Mouse (Mus musculus) ZHBTc4 (cell line): ENCODE measurements at regions not wholly inside any gene's neighbourhood (a gene's known extent, or its start where the extent isn't known, plus 50 kb on each side); places are given as distances from the start of the nearest gene placed in this dataset.

Experiments
- DNase-seq: peaks from one replicate; pipeline ENCODE4 v3.0.0-alpha.2; 2011; ENCODE audit warnings: low read depth, low spot score

DNA sequence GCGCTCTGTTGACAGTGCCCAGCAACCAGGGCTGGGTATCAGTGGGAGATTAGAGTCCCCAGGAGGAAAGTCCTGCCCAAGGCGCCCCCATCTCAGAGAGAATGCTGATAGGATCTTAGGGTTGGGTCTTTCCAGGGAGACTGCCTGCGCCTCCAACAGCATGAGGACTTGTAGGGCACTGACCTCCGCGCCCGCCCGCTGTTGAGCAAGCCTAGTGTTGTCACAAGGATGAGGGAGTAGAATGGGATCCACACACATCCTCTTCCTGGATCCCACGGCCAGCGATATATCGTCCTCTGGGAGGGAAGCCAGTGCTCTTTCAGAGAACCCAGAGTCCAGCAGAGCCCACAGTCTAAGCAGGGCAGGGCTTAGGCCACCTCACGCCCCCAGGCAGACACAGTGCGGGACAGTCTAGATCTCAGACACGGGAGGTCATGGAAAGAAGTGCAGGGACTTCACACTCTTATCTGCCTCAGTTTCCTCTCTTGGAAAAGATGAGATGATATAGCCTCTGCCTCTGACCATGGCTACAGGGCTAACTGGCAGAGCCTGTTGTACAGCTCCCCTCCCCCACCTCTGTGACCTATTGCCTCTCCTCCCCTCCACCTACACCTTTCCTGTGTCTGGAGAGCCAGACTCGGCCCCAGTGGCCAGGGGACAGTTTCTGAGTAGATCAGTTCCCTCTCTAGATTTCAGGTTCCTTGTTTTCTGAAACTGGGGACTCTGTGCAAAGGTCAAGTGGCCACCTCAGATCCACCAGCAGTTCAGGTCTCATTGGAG, 52.0 kb upstream of the Dusp5 start:
- DNase-seq, result no peak

DNA sequence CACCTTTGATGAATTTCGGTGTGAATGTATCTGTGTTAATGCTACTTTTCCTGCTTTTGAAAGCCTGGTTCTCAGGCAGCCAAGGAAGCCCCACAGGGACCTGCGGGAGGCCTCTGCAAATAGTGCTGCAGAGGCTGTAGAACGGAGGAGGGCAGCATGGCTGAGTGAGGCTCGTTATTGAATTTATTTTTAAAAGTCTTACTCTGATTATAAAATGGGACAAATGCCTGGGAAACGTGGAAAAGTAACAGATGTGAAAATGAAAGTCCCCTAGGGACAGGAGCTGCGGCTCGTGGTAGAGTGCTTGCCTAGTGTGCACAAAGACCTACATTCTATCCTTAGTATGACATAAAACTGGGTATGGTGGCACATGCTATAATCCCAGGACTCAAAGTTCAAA, 59.7 kb upstream of the Dusp5 start:
- DNase-seq, result no peak

DNA sequence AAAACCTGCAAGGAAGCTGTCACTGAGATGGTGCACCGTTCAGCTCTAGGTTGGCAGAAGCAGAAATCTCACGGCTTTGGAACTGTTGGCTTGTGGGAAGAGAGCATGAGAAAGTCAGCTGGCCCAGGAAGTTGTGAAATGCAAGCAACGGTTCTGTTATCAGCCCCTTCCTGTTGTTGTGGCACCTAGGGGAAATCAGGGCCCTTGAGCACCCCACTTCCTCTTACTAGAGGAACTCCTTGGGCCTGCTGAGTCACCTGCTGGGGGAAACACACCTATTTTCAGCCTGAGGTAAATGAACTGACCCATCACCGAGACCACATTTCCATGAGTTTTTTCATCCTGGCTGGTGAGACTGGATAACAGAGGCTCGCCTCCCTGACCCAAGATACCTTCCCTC, 64.2 kb upstream of the Dusp5 start:
- no peak for DNase-seq

DNA sequence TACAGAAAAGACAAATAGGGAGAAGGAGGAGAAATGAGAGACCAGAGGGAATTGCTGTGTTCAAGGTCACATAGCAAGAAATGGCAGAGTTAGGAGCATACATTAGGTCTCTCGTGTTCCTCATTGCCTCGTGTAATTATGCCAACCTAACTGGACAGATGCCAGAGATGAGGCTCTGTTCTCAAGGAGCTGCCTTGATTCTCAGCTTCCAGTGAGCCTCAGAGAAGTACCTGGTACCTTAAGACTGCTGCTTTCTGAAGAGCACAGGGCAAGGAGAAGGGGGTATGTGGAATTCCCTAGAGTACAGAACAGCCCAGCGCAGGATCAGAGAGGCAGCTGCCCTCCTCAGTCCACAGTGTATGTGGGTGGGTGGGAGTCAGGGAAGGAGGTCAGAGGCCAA, 64.8 kb upstream of the Dusp5 start:
- no peak for DNase-seq

DNA sequence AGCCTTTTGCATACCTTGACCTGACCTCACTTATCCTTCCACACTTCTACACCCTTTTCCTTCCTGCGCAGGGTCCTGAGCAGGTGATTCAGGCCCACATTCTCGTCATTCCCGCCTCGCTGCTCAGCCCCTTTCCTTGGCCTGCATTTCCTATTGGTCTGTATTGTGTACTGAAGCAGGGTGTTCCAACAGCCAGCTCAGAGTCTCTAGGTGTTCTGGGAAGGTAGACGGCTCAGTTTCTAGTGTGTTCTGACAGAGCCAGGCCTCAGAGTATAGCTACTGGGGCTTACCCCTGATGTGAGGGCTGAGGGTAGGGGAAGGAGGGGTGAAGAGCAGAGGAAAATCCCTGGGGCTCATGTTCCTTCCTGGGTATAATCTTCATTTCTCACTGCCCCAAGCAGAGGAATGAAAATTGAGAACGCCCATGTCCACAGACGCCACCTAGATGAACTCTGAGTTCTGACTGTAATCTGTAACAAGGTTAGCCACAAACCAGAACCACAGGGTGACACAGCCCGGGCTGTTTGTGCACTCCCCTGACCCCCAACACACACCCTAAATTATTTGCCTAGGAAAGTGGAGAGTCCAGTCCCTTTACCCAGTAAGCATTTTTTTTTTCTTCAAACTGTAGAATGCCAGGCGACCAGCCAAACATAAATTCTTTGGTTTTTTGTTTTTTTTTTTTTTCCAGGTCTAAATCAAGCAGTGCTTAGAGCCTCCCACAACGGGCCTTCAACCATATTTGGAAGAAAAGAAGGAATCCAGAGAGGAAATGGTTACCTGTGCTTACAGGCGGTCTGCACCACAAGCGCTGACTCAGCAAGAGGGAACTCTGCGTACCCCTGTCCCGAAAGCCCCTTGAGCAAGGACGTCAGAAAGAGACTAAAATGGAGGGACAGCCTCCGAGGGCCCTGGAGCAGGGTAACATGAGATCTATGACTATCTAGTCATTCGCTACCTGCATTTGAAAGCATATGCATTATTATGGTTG, 67.6 kb upstream of the Dusp5 start:
- DNase-seq, result peak; percentile 85

DNA sequence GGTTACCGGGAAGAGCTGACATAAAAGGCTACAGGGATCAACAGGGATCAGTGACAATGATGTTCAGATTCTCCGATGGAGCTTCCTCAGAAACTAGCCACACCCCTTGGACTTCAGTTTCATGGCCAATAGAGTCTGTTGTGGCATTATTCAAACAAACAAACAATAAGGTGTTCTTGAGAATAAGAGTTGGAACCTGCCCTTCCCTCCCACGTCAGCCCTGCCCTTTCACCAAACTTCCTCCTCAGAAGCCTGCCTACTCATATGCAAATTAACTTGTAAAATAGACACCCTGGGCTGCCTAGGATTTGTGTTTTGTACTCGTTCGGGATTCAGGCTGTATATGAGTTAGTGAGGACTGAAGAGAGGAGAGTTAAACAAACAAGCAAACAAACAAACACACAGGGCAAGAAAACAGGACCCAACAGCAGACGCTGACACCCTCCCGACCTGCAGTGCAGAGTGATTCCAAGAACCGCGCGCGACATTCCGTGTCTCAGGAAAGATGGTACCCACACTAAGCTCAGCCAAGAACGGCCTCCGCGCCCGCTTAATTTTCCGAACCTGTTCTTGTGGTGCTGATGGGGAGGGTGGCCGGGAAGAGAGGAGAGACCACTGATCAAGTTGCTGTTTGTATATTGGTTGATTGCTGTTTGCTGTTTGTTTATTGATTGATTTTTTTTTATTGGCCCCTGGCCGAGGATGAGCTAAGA, 68.4 kb upstream of the Dusp5 start:
- DNase-seq, result peak; percentile 93

DNA sequence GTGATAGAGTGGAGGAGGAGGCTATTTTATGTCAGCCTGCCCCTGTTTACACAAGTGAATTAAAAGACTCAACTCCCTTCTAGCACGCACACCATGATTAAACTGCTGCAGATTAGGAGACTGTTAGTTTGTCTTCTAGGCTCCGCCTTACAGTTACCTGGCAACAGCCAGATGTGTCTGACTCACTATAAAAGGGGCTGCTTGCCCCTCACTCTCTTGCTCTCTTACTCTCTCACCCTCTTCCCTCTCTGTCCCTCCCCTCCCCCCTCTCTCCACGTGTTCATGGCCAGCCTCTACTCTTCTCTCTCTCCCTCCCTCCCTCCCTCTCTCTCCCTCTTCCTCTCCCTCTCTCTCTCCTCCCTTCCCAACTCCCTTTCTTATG, 69.0 kb upstream of the Smndc1 start:
- no peak for DNase-seq

DNA sequence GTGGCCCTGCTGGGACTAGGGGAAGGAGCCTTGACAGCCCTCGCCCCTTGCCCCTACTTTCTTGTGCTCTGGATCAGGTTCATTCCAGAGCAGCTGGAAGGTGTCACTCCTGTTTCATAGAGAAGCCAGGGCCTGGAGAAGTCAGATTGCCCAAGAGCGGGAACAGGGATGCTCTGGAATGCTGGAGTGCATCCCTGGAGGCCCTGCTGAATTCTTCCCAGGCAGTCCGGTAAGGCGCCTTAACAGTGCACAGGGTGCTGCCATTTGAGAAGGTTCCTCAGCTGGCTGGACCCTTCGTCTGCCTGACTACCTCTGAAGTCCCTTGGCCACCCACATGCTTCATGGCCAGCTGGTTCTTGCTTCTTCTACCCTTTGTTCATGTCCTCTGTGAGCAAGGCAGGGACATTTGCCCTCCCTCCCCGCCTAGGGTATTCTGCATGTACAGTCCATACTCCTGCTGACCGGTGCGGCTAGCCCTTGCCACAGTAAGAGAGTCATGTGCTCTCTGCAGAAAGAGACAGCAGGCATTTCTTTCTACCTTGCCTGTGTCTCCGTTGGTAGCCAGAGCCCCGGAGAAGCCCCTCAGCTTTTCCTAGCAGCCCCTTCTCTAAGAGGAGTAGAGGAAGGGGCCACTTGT, 68.5 kb upstream of the Smndc1 start:
- no peak for DNase-seq

DNA sequence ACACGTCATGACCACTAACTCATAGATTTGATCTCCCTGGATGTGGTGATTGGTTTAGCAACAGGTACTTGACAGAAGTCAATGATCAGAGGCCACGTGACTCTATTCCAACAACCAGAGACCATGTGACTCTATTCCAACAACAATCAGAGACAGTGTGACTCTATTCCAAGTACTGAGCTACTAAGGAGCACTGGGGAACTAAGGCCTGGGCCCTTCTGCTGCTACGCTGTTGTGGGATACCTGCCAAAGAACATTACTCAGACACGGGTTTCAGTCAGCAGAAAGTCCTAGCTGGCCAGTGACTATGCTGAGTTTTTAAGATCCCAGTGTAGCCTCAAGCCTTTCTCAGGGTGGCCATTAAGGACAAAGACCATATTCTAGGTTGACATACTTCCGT, 66.3 kb upstream of the Smndc1 start:
- no peak for DNase-seq

DNA sequence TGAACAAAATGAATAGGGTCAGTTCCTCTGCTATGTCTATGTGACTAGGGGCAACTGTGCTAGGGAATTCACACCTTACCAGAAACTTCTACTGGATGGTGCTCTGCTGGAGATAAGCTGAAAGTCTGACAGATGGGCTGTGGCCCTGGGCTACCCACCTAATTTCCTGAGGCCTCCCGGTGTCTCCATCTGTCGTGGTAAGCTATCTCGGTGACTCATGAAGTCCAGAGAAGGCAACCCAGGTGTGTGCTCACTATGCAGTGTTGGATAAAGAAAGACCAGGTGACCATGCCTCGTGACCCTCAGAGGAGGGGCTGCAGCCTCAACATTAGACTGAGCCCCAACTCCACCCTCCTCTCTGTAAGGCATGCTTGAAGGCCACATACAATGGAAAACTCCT, 64.2 kb upstream of the Smndc1 start:
- no peak for DNase-seq

DNA sequence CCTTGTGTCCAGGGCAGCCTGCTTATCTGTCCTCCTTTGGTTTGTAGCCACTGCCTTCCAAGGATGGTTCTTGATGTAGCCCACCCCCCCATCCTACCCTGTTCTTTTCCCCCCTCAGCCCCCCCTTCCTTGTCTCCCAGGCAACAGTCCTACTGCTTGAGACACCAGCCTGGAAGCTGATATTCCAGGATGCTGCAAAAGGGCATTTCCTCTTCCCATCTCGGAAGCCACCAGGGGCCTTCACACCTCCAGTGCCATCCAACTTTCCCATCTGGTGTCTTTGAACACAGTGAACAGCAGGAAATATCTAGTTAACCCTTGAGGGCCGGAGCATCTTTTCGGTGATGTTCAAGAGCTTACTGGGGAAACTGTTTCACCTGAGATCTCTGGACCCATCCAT, 63.7 kb upstream of the Smndc1 start:
- no peak for DNase-seq

DNA sequence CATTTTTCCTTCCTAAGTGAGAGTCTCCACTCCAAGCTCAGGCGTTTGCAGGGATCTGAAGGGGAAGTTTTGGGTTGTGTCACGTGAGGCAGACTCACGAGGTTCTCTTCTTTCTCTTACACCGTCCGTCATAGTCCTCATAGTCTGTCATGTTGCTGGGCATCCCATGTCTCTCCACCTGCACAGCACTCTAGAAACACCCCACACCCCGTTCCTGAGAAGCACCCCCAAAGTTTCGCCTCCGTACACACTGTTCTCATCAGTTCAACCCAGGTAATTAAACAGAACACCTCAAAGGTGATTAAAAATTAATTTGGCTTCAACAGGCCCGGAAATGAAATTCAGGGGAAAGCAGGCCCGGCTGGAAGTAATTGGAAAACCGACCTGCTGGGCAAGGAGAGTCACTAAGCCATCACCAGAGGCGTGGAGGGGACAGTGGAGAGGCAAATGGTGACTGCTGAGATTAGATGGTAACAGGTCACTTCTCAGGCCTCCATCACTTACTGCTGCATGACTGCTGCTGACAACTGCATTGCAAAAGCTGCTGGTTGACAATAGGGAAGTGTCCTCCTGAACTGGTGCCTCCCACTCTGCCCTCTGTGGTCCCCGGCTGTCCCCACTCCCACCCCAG, 63.1 kb upstream of the Smndc1 start:
- DNase-seq, result no peak

DNA sequence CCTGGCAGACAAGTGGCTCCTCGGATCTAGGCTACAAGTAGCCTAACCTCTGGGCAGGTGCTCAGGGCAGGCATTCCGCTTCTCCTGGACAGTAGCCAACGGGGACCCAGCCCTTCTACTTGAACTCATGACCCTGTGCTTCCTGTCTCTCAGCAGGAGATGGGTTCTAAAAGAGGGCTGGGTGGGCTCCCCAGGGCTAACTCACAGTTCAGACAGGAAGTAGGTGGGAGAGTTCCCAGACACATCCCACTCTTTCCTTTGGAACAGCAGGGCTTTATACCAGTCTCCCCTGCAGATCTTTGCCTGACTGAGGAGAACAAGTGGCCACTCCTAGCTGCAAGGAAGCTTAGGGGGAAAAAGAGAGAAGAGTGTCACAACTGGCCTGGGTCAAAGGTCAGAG, 62.0 kb upstream of the Smndc1 start:
- DNase-seq, result peak; percentile 41

DNA sequence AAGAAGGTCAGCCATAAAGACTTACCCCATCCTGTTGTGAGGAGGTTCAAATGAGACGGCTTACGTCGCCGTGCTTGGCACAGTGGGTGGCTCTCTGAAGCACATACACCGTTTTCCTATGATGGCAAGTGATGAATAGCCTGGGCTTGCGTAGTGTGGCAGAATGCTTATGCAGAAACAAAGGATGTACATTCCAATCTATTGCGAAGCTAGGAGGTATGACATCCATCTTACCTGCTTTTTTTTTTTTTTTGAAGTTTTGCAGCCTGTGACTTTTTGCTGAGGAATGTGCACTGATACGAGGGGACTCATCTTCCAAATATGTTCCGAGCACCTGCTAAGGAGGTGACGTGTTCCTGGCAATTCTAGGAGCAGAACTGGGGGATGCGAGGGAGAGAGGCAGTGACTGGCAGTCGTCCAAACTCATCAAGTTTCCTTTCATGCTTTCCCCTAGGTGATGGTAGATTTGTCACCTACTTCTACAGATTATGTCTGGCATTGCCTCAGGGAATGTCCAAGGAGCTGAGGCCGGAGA, 61.1 kb upstream of the Smndc1 start:
- DNase-seq, result no peak

DNA sequence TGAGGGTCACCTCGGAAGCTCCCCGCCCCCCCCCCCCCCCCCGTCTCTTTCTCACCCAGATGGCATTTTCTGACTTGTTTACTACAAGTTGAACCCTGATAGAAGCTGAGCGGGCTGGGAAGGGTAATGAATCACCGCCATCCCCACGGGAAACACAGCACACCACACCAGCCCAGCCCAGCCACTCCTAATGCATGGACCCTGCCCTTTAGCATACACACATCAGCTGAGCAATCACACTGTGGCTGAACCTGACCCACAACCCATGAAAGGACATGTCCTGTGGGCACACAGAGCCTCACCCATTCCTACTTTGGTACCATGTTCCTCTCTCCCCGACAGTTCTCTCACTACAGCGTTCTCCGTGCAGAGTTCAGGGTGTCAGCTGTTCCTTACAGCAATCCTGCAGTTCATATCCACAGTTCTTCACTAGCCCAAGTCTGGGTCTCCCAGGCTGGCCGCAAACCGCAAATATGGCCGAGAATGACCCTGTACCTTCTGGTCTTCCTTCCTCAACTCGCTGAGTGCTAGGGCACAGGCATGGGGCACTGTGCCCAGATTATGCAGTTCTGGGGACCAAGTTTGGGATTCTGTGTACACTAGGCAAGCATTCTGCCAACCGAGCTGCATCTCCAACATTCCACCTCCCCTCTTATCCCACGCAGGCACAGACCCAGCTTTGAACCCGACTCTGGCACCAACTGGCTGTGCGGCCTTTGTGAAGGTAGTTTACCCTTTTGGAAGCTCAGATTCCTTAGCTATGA, 60.4 kb upstream of the Smndc1 start:
- no peak for DNase-seq

DNA sequence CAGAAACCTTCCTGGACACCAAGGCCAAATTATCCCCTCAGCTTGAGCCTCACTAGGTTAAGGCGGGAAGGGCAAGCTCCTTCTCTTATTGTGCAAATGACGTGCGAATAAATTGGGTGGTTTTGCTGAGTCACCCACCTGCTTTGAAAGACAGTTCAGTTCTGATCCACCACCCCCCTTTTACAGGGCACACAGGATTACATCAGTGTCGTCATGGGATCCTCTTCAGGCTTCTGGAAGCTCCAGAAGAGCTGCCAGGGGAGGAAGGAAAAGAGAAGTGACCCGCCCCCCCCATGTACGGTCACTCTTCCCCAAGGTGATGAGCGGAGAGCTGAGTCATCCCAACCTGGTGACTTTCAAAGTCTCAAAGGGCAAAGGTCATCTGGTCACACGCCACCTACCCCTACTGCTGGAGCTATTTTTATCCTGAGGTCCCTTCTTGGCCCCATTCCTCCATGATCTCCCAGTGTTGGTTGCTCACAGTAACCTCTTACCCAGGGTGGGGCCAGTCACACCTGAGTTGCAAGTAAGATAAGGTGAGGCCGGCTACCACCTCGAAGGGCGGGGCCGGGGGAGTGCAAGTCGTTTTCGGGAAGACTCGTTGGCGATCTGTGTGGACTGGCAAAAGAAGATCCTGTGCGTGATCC, 58.9 kb upstream of the Smndc1 start:
- peak; percentile 72 for DNase-seq

DNA sequence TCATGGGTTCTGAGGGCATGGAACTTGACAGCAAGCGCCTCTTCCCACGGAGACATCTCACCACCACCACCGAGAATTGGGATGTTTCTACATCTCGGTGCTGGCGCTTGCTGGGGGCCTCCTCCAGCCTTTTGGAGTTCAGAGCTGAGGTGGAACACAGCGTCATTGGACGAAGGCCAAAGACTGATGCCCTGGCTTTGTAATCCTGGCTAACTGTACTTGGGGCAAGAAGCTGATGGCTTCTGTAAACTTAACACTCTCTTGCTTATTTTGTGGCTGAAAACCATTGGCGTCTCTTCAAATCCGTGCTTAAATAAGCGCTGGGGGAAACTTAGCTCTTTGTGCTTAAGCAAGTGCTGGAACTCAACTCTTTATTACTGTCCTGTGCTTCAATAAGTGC, 57.8 kb upstream of the Smndc1 start:
- no peak for DNase-seq

DNA sequence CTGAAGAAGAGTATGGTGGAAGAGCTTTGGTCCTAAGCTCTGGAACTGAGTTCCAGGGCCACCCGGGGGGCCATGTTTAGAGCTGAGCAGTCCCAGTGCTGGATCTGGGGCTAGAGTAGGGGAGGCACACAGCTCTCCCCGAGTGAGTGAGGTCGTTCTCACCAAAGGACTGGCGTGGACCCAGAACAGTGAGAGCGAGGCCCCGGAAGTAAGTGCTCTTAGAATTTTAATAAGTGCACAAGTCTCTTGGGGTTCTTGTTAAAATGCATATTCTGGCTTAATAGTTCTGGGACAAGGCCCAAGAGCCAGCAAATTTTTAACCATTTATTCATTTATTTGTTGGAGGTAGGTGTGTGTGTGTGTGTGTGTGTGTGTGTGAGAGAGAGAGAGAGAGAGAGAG, 57.4 kb upstream of the Smndc1 start:
- no peak for DNase-seq

DNA sequence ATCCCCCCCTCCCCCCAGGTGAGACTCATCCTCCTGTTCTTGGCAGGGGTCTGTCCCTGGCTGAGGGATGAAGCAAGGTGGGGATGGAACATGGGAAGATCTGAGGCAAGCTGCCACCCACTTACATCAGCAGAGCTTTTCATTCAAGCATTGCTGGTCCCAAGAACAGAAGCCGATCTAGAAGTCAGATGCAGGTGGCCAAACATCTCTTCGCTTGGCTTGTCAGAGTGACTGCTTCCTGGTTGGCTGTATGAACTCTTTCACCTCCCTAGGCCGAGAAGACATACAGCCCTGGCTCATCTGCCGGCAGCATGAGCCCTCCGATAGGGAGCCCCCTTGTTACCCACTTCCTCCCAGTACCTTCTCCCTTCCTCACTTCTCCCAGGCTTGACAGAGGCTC, 55.8 kb upstream of the Smndc1 start:
- DNase-seq, result no peak

DNA sequence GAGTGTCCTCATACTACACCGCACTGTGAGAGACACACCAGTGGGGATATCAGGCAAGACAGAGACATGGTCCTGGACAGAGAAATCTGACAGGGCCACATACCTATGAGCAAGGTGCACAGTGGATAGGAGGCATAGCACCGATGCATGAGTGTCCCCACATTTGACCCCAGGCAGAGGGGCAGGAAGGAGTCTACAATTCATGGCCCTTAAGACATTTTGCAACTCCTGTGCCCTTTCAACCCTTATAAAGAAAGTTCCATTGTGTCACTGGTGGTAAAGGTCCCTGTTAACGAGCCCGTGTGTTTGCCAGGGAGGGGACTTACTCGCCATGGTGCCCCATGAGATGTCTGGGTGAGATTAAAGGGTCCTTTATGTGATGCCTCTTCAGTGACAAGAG, 54.3 kb upstream of the Smndc1 start:
- DNase-seq, result no peak
